Mouse (Mus musculus): ENCODE measurements around the gene Cd48. TPM values are rescaled to one million over a fixed set of nuclear protein-coding genes. Genes with fewer than 3 reads are reported as not detected.
"Not testable (repeated sequence)": the region's sequence is repeated elsewhere in the genome, so short reads cannot be mapped to it uniquely, and the experiment has no call there.

Gene Cd48
- polyA plus RNA-seq, 1 experiment from 2014 or later = 0.57 TPM

DNA sequence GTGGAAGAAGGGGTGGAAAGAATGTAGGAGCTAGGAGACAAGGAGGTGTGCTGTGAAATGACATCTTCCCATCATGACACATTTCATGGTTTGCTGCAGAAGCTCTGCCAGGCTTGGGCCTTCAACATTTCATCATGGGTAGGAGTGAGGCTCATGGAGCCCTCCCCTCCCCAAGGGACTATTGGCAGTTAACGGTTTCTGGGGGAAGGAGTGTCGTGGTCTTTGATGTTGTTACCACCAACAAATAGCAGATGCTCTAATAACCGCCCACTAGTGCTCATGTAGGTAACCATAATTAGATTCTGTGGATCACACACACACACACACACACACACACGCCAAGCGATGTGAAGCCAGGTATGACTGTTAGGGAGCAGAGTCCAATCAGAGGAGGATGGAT lies 29.1 kb upstream of the Cd48 start, which contains the start of gene Slamf7:
TSS of gene Slamf7 (minus strand) at position 302 of the 400 bp plus-strand sequence.
- WGBS = 95% methylated on average over 5 of the region's 5 CpGs
- Histone ChIP-seq H3K27me3 (ENCODE audit: control insufficient read depth, insufficient read depth, low read depth, low read length) (no peaks in the 10 kb centered on the region), H3K9me3 (replicated peaks; ENCODE audit: control insufficient read depth, low read length, poor library complexity, severe bottlenecking) (no peaks in the 10 kb centered on the region)

DNA sequence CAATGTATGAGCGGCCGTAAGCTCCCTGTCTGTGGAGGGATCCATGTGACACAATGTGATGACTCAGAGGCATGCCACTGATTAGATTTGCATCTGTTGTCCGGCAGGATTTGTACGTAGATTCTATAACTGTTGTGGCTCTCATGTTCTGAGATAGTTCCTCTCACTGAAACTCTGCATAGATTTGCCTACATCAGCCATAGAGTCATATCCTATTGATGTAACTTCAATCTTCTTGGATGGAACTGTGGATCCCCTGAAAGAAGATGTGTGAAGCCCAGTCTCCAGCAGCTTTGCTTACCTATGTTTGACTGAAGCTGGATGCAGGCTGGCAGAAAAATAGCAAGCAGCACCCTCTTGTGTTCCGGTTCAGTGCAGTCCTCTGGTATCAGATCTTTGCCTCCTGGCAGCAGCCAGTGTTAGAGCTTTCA lies 23.2 kb upstream of the Cd48 start:
- Histone ChIP-seq H3K27ac (ENCODE audit: low read length) (no peak overlapping the region), H3K4me1 (ENCODE audit: control insufficient read depth, insufficient read depth, low read length) (no peaks in the 10 kb centered on the region), H3K9ac (ENCODE audit: low read depth, low read length) (no peak overlapping the region), H3K9me3 (replicated peaks; ENCODE audit: control insufficient read depth, low read length, poor library complexity, severe bottlenecking) (no peaks in the 10 kb centered on the region), H3K4me3 (ENCODE audit: low read depth, low read length) (no peak overlapping the region), H3K4me2 (ENCODE audit: low read length) (no peak overlapping the region), H3K36me3 (ENCODE audit: control insufficient read depth, insufficient read depth, low read length) (no peaks in the 10 kb centered on the region), H3K27me3 (ENCODE audit: control insufficient read depth, insufficient read depth, low read depth, low read length) (no peaks in the 10 kb centered on the region)
- WGBS = 84% methylated on average over 5 of the region's 5 CpGs
- no peak; the same call in 1 of the 2 replicates for ATAC-seq

More for the DNA sequence above, 29.1 kb upstream of the Cd48 start, which contains the start of gene Slamf7:
- no peak within 1 kb of the TSS for H3K9ac ChIP-seq (ENCODE audit: low read depth, low read length)
- H3K36me3 ChIP-seq (ENCODE audit: control insufficient read depth, insufficient read depth, low read length) = no peaks in the 10 kb centered on the region
- H3K4me3 ChIP-seq (ENCODE audit: low read depth, low read length) = no peak within 1 kb of the TSS
- H3K4me2 ChIP-seq (ENCODE audit: low read length) = no peak within 1 kb of the TSS
- no peaks in the 10 kb centered on the region for H3K4me1 ChIP-seq (ENCODE audit: control insufficient read depth, insufficient read depth, low read length)
- ATAC-seq = no peak
- no peak within 1 kb of the TSS for H3K27ac ChIP-seq (ENCODE audit: low read length)

DNA sequence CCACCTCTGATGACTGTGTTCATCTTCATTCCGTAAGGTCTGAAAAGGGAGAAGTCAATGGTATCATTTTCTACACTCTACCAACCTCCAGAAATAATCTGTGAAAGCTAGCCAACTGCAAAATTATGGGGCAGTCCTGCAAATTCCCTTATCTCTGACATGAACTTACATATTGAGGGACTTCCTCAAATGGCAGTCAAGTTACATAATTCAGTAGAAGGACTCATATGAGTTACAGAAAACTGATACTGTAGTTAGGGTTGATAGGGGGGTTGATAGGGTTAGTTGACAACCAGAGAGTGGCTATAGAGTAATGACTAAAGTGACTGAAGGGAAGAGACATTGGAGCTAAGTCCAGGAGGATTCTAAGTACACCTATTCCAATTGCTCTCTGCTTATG lies 21.4 kb upstream of the Cd48 start:
- Histone ChIP-seq H3K4me3 (ENCODE audit: low read depth, low read length) (no peak overlapping the region), H3K4me2 (ENCODE audit: low read length) (no peak overlapping the region), H3K9ac (ENCODE audit: low read depth, low read length) (no peak overlapping the region), H3K36me3 (ENCODE audit: control insufficient read depth, insufficient read depth, low read length) (no peaks in the 10 kb centered on the region), H3K4me1 (ENCODE audit: control insufficient read depth, insufficient read depth, low read length) (no peaks in the 10 kb centered on the region), H3K9me3 (replicated peaks; ENCODE audit: control insufficient read depth, low read length, poor library complexity, severe bottlenecking) (no peaks in the 10 kb centered on the region), H3K27ac (ENCODE audit: low read length) (no peak overlapping the region), H3K27me3 (ENCODE audit: control insufficient read depth, insufficient read depth, low read depth, low read length) (no peaks in the 10 kb centered on the region)
- no peak for ATAC-seq
- 86% methylated on average over 1 of the region's 1 CpGs for WGBS

DNA sequence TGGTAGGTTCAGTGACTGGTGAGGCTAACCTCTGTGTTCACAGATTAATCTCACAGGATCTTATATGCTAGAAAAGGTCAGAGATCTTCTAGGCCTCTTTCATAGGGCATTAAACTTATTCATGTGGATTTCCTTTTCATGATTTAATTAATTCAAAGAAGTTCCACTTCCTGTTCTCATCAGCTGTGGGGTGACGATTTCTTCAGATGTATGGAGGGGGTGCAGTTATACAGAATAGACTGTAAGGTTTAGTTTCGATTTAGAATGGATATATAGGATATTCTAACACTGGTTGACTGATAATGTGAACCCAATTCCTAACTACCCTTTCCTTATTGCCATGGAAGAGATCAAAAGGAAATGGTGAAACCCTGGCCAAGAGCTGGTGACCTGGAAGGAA lies 20.3 kb upstream of the Cd48 start:
- H3K4me3 ChIP-seq (ENCODE audit: low read depth, low read length) = no peak overlapping the region
- no peak for ATAC-seq
- no peak overlapping the region for H3K27ac ChIP-seq (ENCODE audit: low read length)
- H3K4me1 ChIP-seq (ENCODE audit: control insufficient read depth, insufficient read depth, low read length) = no peaks in the 10 kb centered on the region
- H3K4me2 ChIP-seq (ENCODE audit: low read length) = no peak overlapping the region
- H3K36me3 ChIP-seq (ENCODE audit: control insufficient read depth, insufficient read depth, low read length) = no peaks in the 10 kb centered on the region
- WGBS = 70% methylated on average over 2 of the region's 2 CpGs
- no peaks in the 10 kb centered on the region for H3K9me3 ChIP-seq (replicated peaks; ENCODE audit: control insufficient read depth, low read length, poor library complexity, severe bottlenecking)
- no peak overlapping the region for H3K9ac ChIP-seq (ENCODE audit: low read depth, low read length)
- no peaks in the 10 kb centered on the region for H3K27me3 ChIP-seq (ENCODE audit: control insufficient read depth, insufficient read depth, low read depth, low read length)

DNA sequence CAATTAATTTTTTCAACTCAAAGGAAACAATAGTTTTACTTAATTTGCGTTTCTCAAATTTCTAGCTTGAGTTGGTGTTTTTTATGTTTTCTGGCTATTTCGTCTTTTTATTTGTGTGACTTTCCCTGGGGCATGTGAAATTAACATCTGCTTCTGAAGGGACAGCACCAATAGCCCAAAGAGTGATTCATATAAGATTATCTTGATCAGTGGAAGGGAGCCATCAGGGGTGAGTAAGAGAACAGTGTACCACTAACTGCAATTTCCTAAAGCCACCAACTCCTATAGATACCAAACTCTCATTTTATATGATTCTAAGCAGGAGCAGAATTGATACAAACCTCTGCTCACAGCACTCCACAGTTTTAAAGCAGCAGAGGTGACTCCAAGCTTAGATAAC lies 18.1 kb upstream of the Cd48 start:
- ATAC-seq = no peak
- Histone ChIP-seq H3K27me3 (ENCODE audit: control insufficient read depth, insufficient read depth, low read depth, low read length) (no peaks in the 10 kb centered on the region), H3K4me2 (ENCODE audit: low read length) (no peak overlapping the region), H3K4me3 (ENCODE audit: low read depth, low read length) (no peak overlapping the region), H3K4me1 (ENCODE audit: control insufficient read depth, insufficient read depth, low read length) (no peaks in the 10 kb centered on the region), H3K9me3 (replicated peaks; ENCODE audit: control insufficient read depth, low read length, poor library complexity, severe bottlenecking) (no peaks in the 10 kb centered on the region), H3K36me3 (ENCODE audit: control insufficient read depth, insufficient read depth, low read length) (no peaks in the 10 kb centered on the region), H3K27ac (ENCODE audit: low read length) (no peak overlapping the region), H3K9ac (ENCODE audit: low read depth, low read length) (no peak overlapping the region)
- WGBS = 89% methylated on average over 2 of the region's 2 CpGs

DNA sequence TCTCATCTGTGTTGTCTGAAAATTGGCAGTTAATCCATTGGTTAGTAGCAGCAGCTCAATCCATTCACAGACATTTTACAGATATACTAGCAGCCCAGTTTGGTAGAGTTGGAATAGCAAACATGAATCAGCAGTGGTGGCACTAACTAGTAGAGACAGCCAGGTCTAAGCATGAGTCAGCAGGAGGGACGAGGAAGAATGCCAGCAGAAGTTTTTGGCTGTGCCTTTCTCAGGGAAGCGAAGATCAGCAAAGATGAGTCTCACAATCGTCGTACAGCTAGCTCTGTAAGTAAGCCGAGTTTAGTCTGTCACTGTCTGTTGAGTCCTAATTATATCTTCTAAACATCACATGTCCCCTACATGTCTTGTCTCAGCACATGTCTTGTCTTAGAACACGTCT lies 15.5 kb upstream of the Cd48 start:
- H3K9me3 ChIP-seq (replicated peaks; ENCODE audit: control insufficient read depth, low read length, poor library complexity, severe bottlenecking) = no peaks in the 10 kb centered on the region
- no peaks in the 10 kb centered on the region for H3K36me3 ChIP-seq (ENCODE audit: control insufficient read depth, insufficient read depth, low read length)
- H3K9ac ChIP-seq (ENCODE audit: low read depth, low read length) = no peak overlapping the region
- no peak overlapping the region for H3K4me3 ChIP-seq (ENCODE audit: low read depth, low read length)
- H3K4me2 ChIP-seq (ENCODE audit: low read length) = no peak overlapping the region
- no peak overlapping the region for H3K27ac ChIP-seq (ENCODE audit: low read length)
- 90% methylated on average over 6 of the region's 6 CpGs for WGBS
- H3K4me1 ChIP-seq (ENCODE audit: control insufficient read depth, insufficient read depth, low read length) = no peaks in the 10 kb centered on the region
- no peaks in the 10 kb centered on the region for H3K27me3 ChIP-seq (ENCODE audit: control insufficient read depth, insufficient read depth, low read depth, low read length)
- ATAC-seq = no peak

DNA sequence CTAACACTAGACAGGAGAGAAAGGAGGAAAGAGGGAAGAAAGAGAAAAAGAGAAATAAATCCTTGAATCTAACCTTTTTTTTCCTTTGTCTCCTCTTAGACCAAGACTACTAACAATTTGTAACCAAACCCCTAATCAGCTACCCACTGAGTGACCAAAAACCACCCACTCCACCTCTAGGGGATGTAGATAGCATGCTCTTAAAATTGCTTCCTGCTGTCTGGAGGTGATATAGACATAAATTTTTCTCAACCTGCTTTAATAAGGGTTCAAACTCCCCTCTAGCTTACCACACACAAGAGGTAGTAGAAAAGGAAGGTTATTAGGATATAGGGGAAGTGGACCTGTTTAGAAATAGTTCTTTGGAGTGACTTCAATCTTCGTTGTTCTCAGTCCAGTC lies 14.6 kb upstream of the Cd48 start:
- Histone ChIP-seq H3K9me3 (replicated peaks; ENCODE audit: control insufficient read depth, low read length, poor library complexity, severe bottlenecking) (no peaks in the 10 kb centered on the region), H3K27ac (ENCODE audit: low read length) (no peak overlapping the region), H3K4me2 (ENCODE audit: low read length) (no peak overlapping the region), H3K9ac (ENCODE audit: low read depth, low read length) (no peak overlapping the region), H3K4me1 (ENCODE audit: control insufficient read depth, insufficient read depth, low read length) (no peaks in the 10 kb centered on the region), H3K4me3 (ENCODE audit: low read depth, low read length) (no peak overlapping the region), H3K36me3 (ENCODE audit: control insufficient read depth, insufficient read depth, low read length) (no peaks in the 10 kb centered on the region), H3K27me3 (ENCODE audit: control insufficient read depth, insufficient read depth, low read depth, low read length) (no peaks in the 10 kb centered on the region)
- 88% methylated on average over 1 of the region's 1 CpGs for WGBS
- no peak for ATAC-seq

DNA sequence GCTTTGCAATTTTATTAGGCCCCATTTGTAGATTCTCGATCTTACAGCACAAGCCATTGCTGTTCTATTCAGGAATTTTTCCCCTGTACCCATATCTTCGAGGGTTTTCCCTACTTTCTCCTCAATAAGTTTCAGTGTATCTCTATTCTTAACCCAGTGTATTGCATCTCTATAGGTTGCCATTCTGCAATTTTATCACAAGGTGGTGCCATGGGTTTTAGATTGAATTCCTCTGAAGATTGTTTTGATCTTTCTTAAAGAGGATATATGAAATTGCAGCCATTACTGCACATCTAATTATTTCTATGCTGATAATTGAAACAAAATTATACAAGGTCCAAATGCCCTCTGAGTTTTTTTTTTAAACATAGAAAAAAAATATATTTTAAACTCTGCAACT lies 9.4 kb upstream of the Cd48 start:
- 92% methylated on average over 2 of the region's 2 CpGs for WGBS
- H3K4me2 ChIP-seq (ENCODE audit: low read length); ATAC-seq; H3K36me3 ChIP-seq (ENCODE audit: control insufficient read depth, insufficient read depth, low read length); H3K27ac ChIP-seq (ENCODE audit: low read length); H3K4me1 ChIP-seq (ENCODE audit: control insufficient read depth, insufficient read depth, low read length); H3K27me3 ChIP-seq (ENCODE audit: control insufficient read depth, insufficient read depth, low read depth, low read length); H3K9ac ChIP-seq (ENCODE audit: low read depth, low read length); H3K9me3 ChIP-seq (replicated peaks; ENCODE audit: control insufficient read depth, low read length, poor library complexity, severe bottlenecking); H3K4me3 ChIP-seq (ENCODE audit: low read depth, low read length): not testable (repeated sequence)

DNA sequence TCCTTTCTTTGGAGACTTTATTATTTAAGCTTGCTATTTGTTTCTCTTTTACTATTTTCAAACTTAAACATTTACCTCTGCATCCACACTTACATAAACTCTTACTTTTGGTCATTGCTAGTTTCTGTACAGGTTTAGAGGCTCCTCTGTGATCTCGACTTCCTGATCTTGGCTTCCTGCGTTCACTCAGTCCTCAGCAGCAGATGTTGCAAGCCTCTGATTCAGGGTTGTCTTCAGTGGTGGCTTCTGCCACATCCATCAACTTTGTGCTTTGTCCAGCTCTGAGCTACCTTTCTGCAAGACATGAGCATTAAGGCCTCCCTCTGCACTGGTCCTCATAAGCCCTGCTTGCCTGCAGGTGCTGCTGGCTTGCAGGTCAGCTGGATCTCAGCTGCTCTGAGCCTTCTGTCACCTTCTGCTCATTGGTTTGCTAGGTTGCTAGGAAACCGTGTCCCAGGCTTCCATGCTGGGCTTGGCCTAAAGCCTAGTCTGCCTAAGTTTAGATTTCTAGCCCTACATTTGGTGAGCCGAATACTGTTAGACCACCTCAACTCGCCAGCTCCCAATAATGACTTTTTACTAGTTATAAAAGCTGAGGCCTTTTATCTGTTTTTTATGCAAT lies 8.8 kb upstream of the Cd48 start:
- Histone ChIP-seq H3K27ac (ENCODE audit: low read length) (no peak overlapping the region), H3K4me2 (ENCODE audit: low read length) (no peak overlapping the region), H3K27me3 (ENCODE audit: control insufficient read depth, insufficient read depth, low read depth, low read length) (no peaks in the 10 kb centered on the region), H3K9me3 (replicated peaks; ENCODE audit: control insufficient read depth, low read length, poor library complexity, severe bottlenecking) (no peaks in the 10 kb centered on the region), H3K4me1 (ENCODE audit: control insufficient read depth, insufficient read depth, low read length) (no peaks in the 10 kb centered on the region), H3K36me3 (ENCODE audit: control insufficient read depth, insufficient read depth, low read length) (no peaks in the 10 kb centered on the region), H3K9ac (ENCODE audit: low read depth, low read length) (no peak overlapping the region), H3K4me3 (ENCODE audit: low read depth, low read length) (no peak overlapping the region)
- no peak for ATAC-seq
- 73% methylated on average over 5 of the region's 5 CpGs for WGBS
